Mouse (Mus musculus) heart, embryonic 14.5 days (tissue): ENCODE data around the gene Aprt. TPM values are rescaled to one million over a fixed set of nuclear protein-coding genes. Genes with fewer than 3 reads are reported as not detected.

Experiments used
- ATAC-seq: fragments of 200-750 bp; cut with Nextera tagmentation; 2 replicates; pipeline ENCODE4 v1.8.0; 2017; ENCODE audit warnings: low read depth, moderate TSS enrichment; ENCODE audit not compliant: insufficient number of reproducible peaks, insufficient read depth, low FRiP score
- H3K27ac ChIP-seq, 2 experiments: fragments of 200-500 bp in 1 of 2; fragments of 300-500 bp in 1 of 2; sonication (generic) in 1 of 2; replicated peaks in 1 of 2; 2 replicates each; pipeline ENCODE4 v1.5.1; 2012 to 2014; ENCODE audit warnings: low read depth in 2 of 2, low read length in 2 of 2, control low read depth in 1 of 2, mild to moderate bottlenecking in 1 of 2, mixed read lengths in 1 of 2; ENCODE audit not compliant: control insufficient read depth in 1 of 2, insufficient read depth in 1 of 2
- H3K27me3 ChIP-seq: fragments of 300-500 bp; sonication (generic); 2 replicates; pipeline ENCODE4 v1.6.1; 2014; ENCODE audit warnings: mild to moderate bottlenecking, low read length, control low read depth; ENCODE audit not compliant: control insufficient read depth, insufficient read depth
- H3K36me3 ChIP-seq: fragments of 300-500 bp; sonication (generic); 2 replicates; pipeline ENCODE4 v1.6.1; 2014; ENCODE audit warnings: mild to moderate bottlenecking, control low read depth, low read length, mixed read lengths; ENCODE audit not compliant: control insufficient read depth, insufficient read depth
- H3K4me1 ChIP-seq, 2 experiments: fragments of 200-500 bp in 1 of 2; fragments of 300-500 bp in 1 of 2; sonication (generic) in 1 of 2; 2 replicates each; pipeline ENCODE4 v1.6.1; 2012 to 2014; ENCODE audit warnings: low read length in 2 of 2, control low read depth in 1 of 2, mixed read lengths in 1 of 2; ENCODE audit not compliant: control insufficient read depth in 2 of 2, insufficient read depth in 2 of 2
- H3K4me2 ChIP-seq: fragments of 300-500 bp; sonication (generic); 2 replicates; pipeline ENCODE4 v1.6.1; 2014; ENCODE audit warnings: mild to moderate bottlenecking, low read length
- H3K4me3 ChIP-seq, 2 experiments: fragments of 200-500 bp in 1 of 2; fragments of 300-500 bp in 1 of 2; sonication (generic) in 1 of 2; 2 replicates each; pipeline ENCODE4 v1.5.1; 2012 to 2014; ENCODE audit warnings: low read length in 2 of 2, mild to moderate bottlenecking in 2 of 2, control low read depth in 1 of 2, low read depth in 1 of 2, moderate library complexity in 1 of 2; ENCODE audit not compliant: control insufficient read depth in 1 of 2, insufficient read depth in 1 of 2
- H3K9ac ChIP-seq: fragments of 300-500 bp; sonication (generic); 2 replicates; pipeline ENCODE4 v1.6.1; 2014; ENCODE audit warnings: mild to moderate bottlenecking, low read length
- H3K9me3 ChIP-seq: fragments of 300-500 bp; sonication (generic); 2 replicates; pipeline ENCODE4 v1.6.1; 2016; ENCODE audit warnings: low read length, control low read depth; ENCODE audit not compliant: control insufficient read depth
- WGBS: fragments of 180-500 bp; shearing (Covaris S2); extraction: QIAGEN DNeasy Blood & Tissue Kit; methylation state at CpG from one replicate; pipeline ENCODE4 v1.1.7; 2014; 5-methylcytosine and 5-hydroxymethylcytosine counted together
- polyA plus RNA-seq: library from polyadenylated mRNA; unstranded; fragments of >200 nt; fragmentation: Nextera tagmentation; extraction: Ambion mirVana; gene quantifications from 2 replicates; pipeline ENCODE4 v1.2.1, GENCODE M21; 2014

Gene Aprt
- polyA plus RNA-seq, 1 experiment from 2014 or later, result 240 TPM

GRCm38 (mm10) chr8:122544138-122544537 is 32.6 kb downstream of the Aprt start:
- H3K9me3 ChIP-seq, result no peaks in the 10 kb centered on the region
- no peak for ATAC-seq
- no peak overlapping the region for H3K4me2 ChIP-seq
- 0 out of 2 replicates have a peak, but pooled peaks cover 2% of the 10 kb centered on the region for H3K36me3 ChIP-seq
- no peaks in the 10 kb centered on the region for H3K27me3 ChIP-seq
- H3K4me3 ChIP-seq, result no peak overlapping the region
- no peak overlapping the region for H3K27ac ChIP-seq
- WGBS, result 86% methylated on average over 8 of the region's 8 CpGs
- H3K9ac ChIP-seq, result no peak overlapping the region
- H3K4me1 ChIP-seq, result peaks cover 28 to 34% of the 10 kb centered on the region in 2 experiments

GRCm38 (mm10) chr8:122538310-122539076 is 38.2 kb downstream of the Aprt start:
- H3K36me3 ChIP-seq, result 0 out of 2 replicates have a peak, but pooled peaks cover 2% of the 10 kb centered on the region
- H3K4me2 ChIP-seq, result no peak overlapping the region
- no peaks in the 10 kb centered on the region for H3K9me3 ChIP-seq
- no peaks in the 10 kb centered on the region for H3K27me3 ChIP-seq
- no peak overlapping the region for H3K4me3 ChIP-seq
- H3K4me1 ChIP-seq, result peaks cover 13 to 23% of the 10 kb centered on the region in 2 experiments
- no peak overlapping the region for H3K9ac ChIP-seq
- WGBS, result 83% methylated on average over 9 of the region's 9 CpGs
- no peak for ATAC-seq
- no peak overlapping the region for H3K27ac ChIP-seq

- Histone ChIP-seq H3K9me3 (no peaks in the 10 kb centered on the region), H3K4me1 (peaks cover 15 to 27% of the 10 kb centered on the region in 2 experiments), H3K9ac (no peak overlapping the region), H3K4me2 (no peak overlapping the region), H3K4me3 (no peak overlapping the region), H3K27me3 (no peaks in the 10 kb centered on the region), H3K27ac (peak overlapping the region; percentile 58 to 76; a peak in 3 of 4 replicates), H3K36me3 (0 out of 2 replicates have a peak, but pooled peaks cover 2% of the 10 kb centered on the region)
- no peak for ATAC-seq
- WGBS, result 63% methylated on average over 2 of the region's 2 CpGs
Observed at GRCm38 (mm10) chr8:122537812-122538211, 38.9 kb downstream of the Aprt start.

GRCm38 (mm10) chr8:122537033-122537432 is 39.7 kb downstream of the Aprt start:
- peak overlapping the region; percentile 45 for H3K9ac ChIP-seq
- peak overlapping the region; percentile 58 to 76 for H3K27ac ChIP-seq
- peak; percentile 40; the same call in 1 of the 2 replicates for ATAC-seq
- peak overlapping the region; percentile 38 for H3K4me2 ChIP-seq
- 8% methylated on average over 6 of the region's 6 CpGs for WGBS
- H3K36me3 ChIP-seq, result 0 out of 2 replicates have a peak, but pooled peaks cover 2% of the 10 kb centered on the region
- peaks cover 17 to 27% of the 10 kb centered on the region in 2 experiments for H3K4me1 ChIP-seq
- no peaks in the 10 kb centered on the region for H3K27me3 ChIP-seq
- no peak overlapping the region for H3K4me3 ChIP-seq
- no peaks in the 10 kb centered on the region for H3K9me3 ChIP-seq

- Histone ChIP-seq H3K9me3 (no peaks in the 10 kb centered on the region), H3K4me3 (no peak overlapping the region), H3K27me3 (no peaks in the 10 kb centered on the region), H3K4me1 (peaks cover 20 to 37% of the 10 kb centered on the region in 2 experiments), H3K36me3 (no peaks in the 10 kb centered on the region), H3K9ac (peak overlapping the region; percentile 22; the same call in 1 of the 2 replicates), H3K27ac (peak overlapping the region; percentile 65 to 73), H3K4me2 (no peak overlapping the region; the same call in 1 of the 2 replicates)
- 54% methylated on average over 8 of the region's 8 CpGs for WGBS
- ATAC-seq, result no peak
Observed at GRCm38 (mm10) chr8:122531312-122531711, 45.4 kb downstream of the Aprt start.

- H3K9me3 ChIP-seq, result no peaks in the 10 kb centered on the region
- no peak overlapping the region for H3K4me2 ChIP-seq
- no peak overlapping the region for H3K4me3 ChIP-seq
- H3K27me3 ChIP-seq, result no peaks in the 10 kb centered on the region
- peaks cover 42 to 55% of the 10 kb centered on the region in 2 experiments for H3K4me1 ChIP-seq
- no peak for ATAC-seq
- H3K9ac ChIP-seq, result no peak overlapping the region
- WGBS, result 94% methylated on average over 4 of the region's 4 CpGs
- no peak overlapping the region for H3K27ac ChIP-seq
- no peaks in the 10 kb centered on the region for H3K36me3 ChIP-seq
Observed at GRCm38 (mm10) chr8:122529159-122529558, 47.5 kb downstream of the Aprt start.

GRCm38 (mm10) chr8:122527937-122528336 is 48.8 kb downstream of the Aprt start:
- no peaks in the 10 kb centered on the region for H3K27me3 ChIP-seq
- peak overlapping the region in 1 of 2 experiments; percentile 19; a peak in 1 of 4 replicates for H3K27ac ChIP-seq
- no peaks in the 10 kb centered on the region for H3K36me3 ChIP-seq
- H3K4me1 ChIP-seq, result peaks cover 52 to 63% of the 10 kb centered on the region in 2 experiments
- H3K9me3 ChIP-seq, result no peaks in the 10 kb centered on the region
- no peak for ATAC-seq
- no peak overlapping the region for H3K4me3 ChIP-seq
- 91% methylated on average over 3 of the region's 3 CpGs for WGBS
- H3K9ac ChIP-seq, result no peak overlapping the region
- H3K4me2 ChIP-seq, result no peak overlapping the region
